ENCODE assay signal across 8 mouse cellular contexts in genomic region chr17:28855166-28855885, GRCm38 (mm10). TPM values are rescaled to one million over a fixed set of nuclear protein-coding genes. Genes with fewer than 3 reads are reported as not detected.
A peak's percentile ranks its signal among the peaks of the same experiment; 100 is the strongest.
DNase-seq lines count a peak whose midpoint lies in the region; ATAC-seq lines count a peak whose summit lies in the region.

No protein-coding gene starts in this region.

- ATAC-seq in kidney, embryonic 16.5 days (ENCODE audit: low FRiP score, low TSS enrichment): peak; percentile 44; the same call in 1 of the 2 replicates
- ATAC-seq in midbrain, embryonic 16.5 days: no peak

- no peaks in the 10 kb centered on the region for H3K27me3 ChIP-seq in kidney, embryonic 16.5 days (ENCODE audit: insufficient read depth, low read length)
- peaks cover 3% of the 10 kb centered on the region; the same call in 1 of the 2 replicates for H3K27me3 ChIP-seq in hindbrain, embryonic 10.5 days (ENCODE audit: insufficient read depth, poor library complexity, severe bottlenecking)
- H3K27me3 ChIP-seq in midbrain, embryonic 16.5 days (ENCODE audit: control insufficient read depth, insufficient read depth, low read depth, low read length): no peaks in the 10 kb centered on the region

- H3K4me1 ChIP-seq in kidney, embryonic 16.5 days (ENCODE audit: insufficient read depth, low read length): peaks cover 5% of the 10 kb centered on the region; the same call in 1 of the 2 replicates
- H3K4me1 ChIP-seq in hindbrain, embryonic 10.5 days (replicated peaks): peaks cover 10% of the 10 kb centered on the region
- no peaks in the 10 kb centered on the region for H3K4me1 ChIP-seq in midbrain, embryonic 16.5 days (ENCODE audit: control insufficient read depth, insufficient read depth, low read length)

- H3K36me3 ChIP-seq in kidney, embryonic 16.5 days (ENCODE audit: insufficient read depth, low read length): no peaks in the 10 kb centered on the region
- H3K36me3 ChIP-seq in hindbrain, embryonic 10.5 days: no peaks in the 10 kb centered on the region
- H3K36me3 ChIP-seq in midbrain, embryonic 16.5 days (ENCODE audit: control insufficient read depth, insufficient read depth, low read length): no peaks in the 10 kb centered on the region

- no peak overlapping the region for H3K4me2 ChIP-seq in kidney, embryonic 16.5 days (replicated peaks; ENCODE audit: low read depth, low read length)
- no peak overlapping the region for H3K4me2 ChIP-seq in midbrain, embryonic 16.5 days (ENCODE audit: low read length)

- peak; percentile 26 for DNase-seq in ovary, adult 18-20 months (ENCODE audit: low spot score)
- DNase-seq in ovary, postnatal 36 days (ENCODE audit: low spot score): no peak
- peak; percentile 92 to 97 for DNase-seq in adrenal gland, adult (ENCODE audit: inconsistent age in 2 of 2, low spot score in 1 of 2)
- DNase-seq in spleen, postnatal 14 days (ENCODE audit: low spot score in 2 of 2): peak; percentile 40 to 57
- no peak for DNase-seq in hindbrain, embryonic 10.5 days (ENCODE audit: low spot score)
- DNase-seq in cerebellum, adult 18-20 months: no peak

- H3K9ac ChIP-seq in kidney, embryonic 16.5 days (replicated peaks; ENCODE audit: low read length): no peak overlapping the region
- H3K9ac ChIP-seq in midbrain, embryonic 16.5 days (ENCODE audit: low read depth, low read length): no peak overlapping the region

- H3K4me3 ChIP-seq in kidney, embryonic 16.5 days (ENCODE audit: low read length): no peak overlapping the region
- H3K4me3 ChIP-seq in hindbrain, embryonic 10.5 days: no peak overlapping the region
- H3K4me3 ChIP-seq in midbrain, embryonic 16.5 days (ENCODE audit: low read depth, low read length): no peak overlapping the region

- 51% methylated on average over 9 of the region's 9 CpGs for WGBS in kidney, embryonic 16.5 days
- WGBS in hindbrain, embryonic 10.5 days: 82% methylated on average over 9 of the region's 9 CpGs
- WGBS in midbrain, embryonic 16.5 days: 82% methylated on average over 9 of the region's 9 CpGs

- H3K9me3 ChIP-seq in kidney, embryonic 16.5 days (ENCODE audit: low read length): peaks cover 10% of the 10 kb centered on the region
- H3K9me3 ChIP-seq in hindbrain, embryonic 10.5 days: peaks cover 11% of the 10 kb centered on the region; the same call in 1 of the 2 replicates
- H3K9me3 ChIP-seq in midbrain, embryonic 16.5 days (replicated peaks; ENCODE audit: control insufficient read depth, low read length, poor library complexity, severe bottlenecking): peaks cover 8% of the 10 kb centered on the region; the same call in 1 of the 2 replicates

- 0 out of 2 replicates have a peak overlapping the region, but pooled peaks have one; percentile 41 for H3K27ac ChIP-seq in kidney, embryonic 16.5 days (ENCODE audit: low read length)
- H3K27ac ChIP-seq in hindbrain, embryonic 10.5 days: no peak overlapping the region
- no peak overlapping the region for H3K27ac ChIP-seq in midbrain, embryonic 16.5 days (ENCODE audit: low read length)

RNA-seq across cellular contexts. Expression of gene Pnpla1, which starts 2.9 kb away (rescaled TPM):
- 0.08 TPM in 1 of 2 replicates, not detected in the other for polyA plus RNA-seq in kidney, embryonic 16.5 days (2015; fragmentation: Nextera tagmentation; extraction: Ambion mirVana)
- not detected in 2 replicates for polyA plus RNA-seq in hindbrain, embryonic 10.5 days (2016; fragmentation: Nextera tagmentation; extraction: Ambion mirVana)
- 0.06 TPM in 1 of 2 replicates, not detected in the other for polyA plus RNA-seq in midbrain, embryonic 16.5 days (2015; fragmentation: Nextera tagmentation; extraction: Ambion mirVana)

RNA-seq across cellular contexts. Expression of gene Brpf3, which starts 54.4 kb away (rescaled TPM):
- 9.9 and 11.0 TPM in 2 replicates for polyA plus RNA-seq in kidney, embryonic 16.5 days (2015; fragmentation: Nextera tagmentation; extraction: Ambion mirVana)
- polyA plus RNA-seq in hindbrain, embryonic 10.5 days (2016; fragmentation: Nextera tagmentation; extraction: Ambion mirVana): 9.8 and 12.2 TPM in 2 replicates
- 5.3 and 8.5 TPM in 2 replicates for polyA plus RNA-seq in midbrain, embryonic 16.5 days (2015; fragmentation: Nextera tagmentation; extraction: Ambion mirVana)

RNA-seq across cellular contexts. Expression of gene 4930539E08Rik, which starts 59.8 kb away (rescaled TPM):
- 0.17 and 0.63 TPM in 2 replicates for polyA plus RNA-seq in kidney, embryonic 16.5 days (2015; fragmentation: Nextera tagmentation; extraction: Ambion mirVana)
- polyA plus RNA-seq in hindbrain, embryonic 10.5 days (2016; fragmentation: Nextera tagmentation; extraction: Ambion mirVana): 0.07 and 0.31 TPM in 2 replicates
- 3.0 and 4.0 TPM in 2 replicates for polyA plus RNA-seq in midbrain, embryonic 16.5 days (2015; fragmentation: Nextera tagmentation; extraction: Ambion mirVana)

Comparison
In these comparisons a context has a peak if more than half of its experiments do, and no peak if none do; other contexts are left out.
1. DNase-seq: peak in ovary, adult 18-20 months (single experiment), adrenal gland, adult (2 of 2) and spleen, postnatal 14 days (2 of 2); none in ovary, postnatal 36 days (single experiment), hindbrain, embryonic 10.5 days (single experiment) and cerebellum, adult 18-20 months (0 of 2).